In genomic region chr5:134067924-134068323, GRCm38 (mm10) we compare ENCODE assay signal across 12 mouse cellular contexts. TPM values are rescaled to one million over a fixed set of nuclear protein-coding genes. Genes with fewer than 3 reads are reported as not detected.
DNase-seq lines count a peak whose midpoint lies in the region; TF ChIP-seq lines count a peak whose summit lies in the region.
"Had no signal": no experiment of that assay in that cellular context is flagged by ENCODE, and none has a peak within 500 bp of the region (broad histone marks: within the 10 kb centered on the region; RNA-seq: fewer than 3 reads in every experiment).

No protein-coding gene starts in this region.

- DNase-seq in cerebellum, postnatal 14 days = peak; percentile 59 to 65
- no peak for DNase-seq in cerebellum, adult 8-10 months
- DNase-seq in layer of hippocampus, adult 2 months (ENCODE audit: low spot score in 2 of 2) = peak in 1 of 2 experiments; percentile 53
- DNase-seq in layer of hippocampus, postnatal 25 days (ENCODE audit: extremely low spot score in 1 of 2, low spot score in 1 of 2) = no peak
- DNase-seq in B cell, adult 2 months = peak; percentile 19 to 21
- DNase-seq in embryo, embryonic 10 days (ENCODE audit: low spot score) = peak; percentile 52
- no peak for DNase-seq in thymus, postnatal 4 days
- no peak for DNase-seq in spleen, postnatal 10 days (ENCODE audit: low spot score in 2 of 2)
- DNase-seq: lung, adult 2 months had no signal

- H3K4me3 ChIP-seq in layer of hippocampus, adult 2 months = no peak overlapping the region
- H3K4me3 ChIP-seq: erythroblast, embryonic 14.5 days; heart, embryonic 13.5 days; neural tube, embryonic 12.5 days had no signal

- peak; percentile 86 for TF ChIP-seq CTCF in layer of hippocampus, adult 2 months (conservative IDR thresholded peaks at IDR 0.05)

- no peak overlapping the region for H3K27ac ChIP-seq in layer of hippocampus, adult 2 months
- H3K27ac ChIP-seq: heart, embryonic 13.5 days; neural tube, embryonic 12.5 days had no signal

RNA-seq across cellular contexts. Expression of gene Castor2, which starts 31.6 kb away (rescaled TPM):
- 10 to 100 TPM; 67.5 to 69.4 TPM for total RNA-seq in layer of hippocampus, adult 2 months (2021)
- 10 to 100 TPM; 64.5 to 69.2 TPM for total RNA-seq in layer of hippocampus, postnatal 25 days (2021)

Comparison
In these comparisons a context has a peak if more than half of its experiments do, and no peak if none do; other contexts are left out.
1. DNase-seq: peak in cerebellum, postnatal 14 days (2 of 2), B cell, adult 2 months (2 of 2) and embryo, embryonic 10 days (single experiment); none in cerebellum, adult 8-10 months (single experiment), layer of hippocampus, postnatal 25 days (0 of 2), thymus, postnatal 4 days (single experiment) and spleen, postnatal 10 days (0 of 2).